Mouse (Mus musculus): ENCODE measurements around the gene Rbfox1.

The Rbfox1 gene

GRCm38 (mm10) chr16:6686076-6686757 lies 801.1 kb downstream of the Rbfox1 start:
- no peak for DNase-seq (ENCODE audit: low spot score)

GRCm38 (mm10) chr16:6704847-6705246 lies 819.7 kb downstream of the Rbfox1 start:
- no peak for DNase-seq (ENCODE audit: low spot score)

DNA sequence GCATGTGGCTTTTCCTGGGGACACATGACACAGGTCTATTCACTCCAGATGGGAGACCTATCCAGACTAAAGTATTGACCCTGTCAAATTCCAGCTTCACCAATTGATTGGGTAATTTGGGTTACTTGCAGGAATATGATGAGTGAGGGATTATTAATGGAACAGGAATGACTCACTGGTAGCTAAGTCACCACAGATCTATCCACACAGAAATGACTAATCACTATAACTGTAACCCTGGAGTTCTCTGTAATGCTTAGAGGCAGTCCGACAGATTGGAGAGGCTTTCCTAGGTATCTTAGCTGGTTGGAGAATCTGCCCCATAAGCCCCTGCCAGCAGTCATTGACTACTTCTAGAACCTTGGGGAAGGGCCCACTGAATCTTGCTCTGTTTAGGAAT lies 827.2 kb downstream of the Rbfox1 start:
- DNase-seq (ENCODE audit: low spot score): no peak

GRCm38 (mm10) chr16:6715245-6715644 lies 830.1 kb downstream of the Rbfox1 start:
- DNase-seq (ENCODE audit: low spot score): no peak

DNA sequence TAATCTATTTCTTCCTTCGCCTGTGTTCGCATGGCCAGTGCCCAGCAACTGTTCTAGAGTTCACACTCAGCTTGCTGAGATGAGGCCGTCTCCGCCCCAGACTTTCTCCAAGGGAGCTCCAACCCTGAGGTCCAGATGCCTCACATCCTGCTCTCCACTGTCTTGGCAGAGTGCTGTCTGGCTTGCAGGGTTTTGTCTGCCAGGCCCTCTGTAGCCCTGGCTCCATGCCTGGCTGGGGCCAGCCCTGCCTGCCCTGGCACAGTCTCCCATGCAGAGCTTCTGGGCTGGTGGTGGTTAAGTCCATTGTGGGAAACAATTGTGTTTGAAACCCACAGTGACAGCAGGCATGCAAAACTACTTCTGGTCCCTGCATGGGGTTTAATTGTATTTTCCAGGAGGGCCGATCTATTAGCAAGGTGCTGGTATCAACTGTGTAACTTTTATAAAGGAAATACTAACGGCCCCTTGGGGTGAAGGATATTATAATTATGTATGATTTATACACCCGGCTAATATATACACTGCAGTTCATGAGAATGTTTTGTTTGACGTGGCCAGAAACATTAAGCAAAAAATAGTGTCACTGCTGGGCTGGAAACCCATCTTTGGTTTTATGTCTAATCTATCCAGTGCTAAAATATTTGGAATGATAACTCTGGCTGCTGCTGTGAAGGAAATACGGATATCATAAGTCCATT lies 831.2 kb downstream of the Rbfox1 start:
- peak; percentile 9 for DNase-seq (ENCODE audit: low spot score)

DNA sequence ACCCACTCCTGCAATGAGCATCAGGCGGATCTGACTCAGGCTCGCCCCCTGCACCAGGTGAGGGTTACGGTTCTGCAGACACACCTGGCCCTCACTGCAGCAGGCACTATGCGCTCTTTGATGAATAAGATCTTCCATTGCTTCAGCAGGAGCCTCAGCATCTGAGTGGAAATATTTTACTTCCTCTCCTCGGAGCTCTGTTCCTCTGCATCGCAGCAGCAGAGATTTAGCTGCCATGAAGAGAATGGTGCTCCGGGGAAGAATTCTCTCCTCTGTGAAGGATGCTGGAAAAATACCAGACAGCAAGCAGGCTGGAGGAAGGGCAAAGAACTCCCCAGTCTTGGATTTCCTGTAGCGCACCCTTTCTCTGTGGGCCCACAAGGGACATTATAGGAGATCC lies 833.9 kb downstream of the Rbfox1 start:
- DNase-seq (ENCODE audit: low spot score): no peak

DNA sequence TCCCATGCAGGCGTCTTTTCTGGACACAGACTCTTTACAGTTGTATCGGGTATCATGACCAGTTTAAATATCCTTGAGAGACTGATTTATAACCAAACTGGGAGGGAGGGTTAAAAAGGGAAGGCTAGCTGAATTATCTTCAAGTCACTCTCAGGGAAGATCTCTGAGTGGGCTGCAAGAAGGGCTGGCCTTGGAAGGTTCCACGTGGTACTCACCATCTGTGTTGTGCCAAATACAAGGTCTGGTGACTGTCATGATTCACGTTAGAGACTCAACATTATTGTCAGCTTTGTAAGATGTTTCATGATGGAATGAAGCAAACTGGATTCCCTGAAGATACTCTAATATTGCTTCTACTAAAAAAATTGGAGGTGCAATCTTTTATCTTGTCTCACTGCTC lies 847.5 kb downstream of the Rbfox1 start:
- DNase-seq (ENCODE audit: low spot score): no peak

DNA sequence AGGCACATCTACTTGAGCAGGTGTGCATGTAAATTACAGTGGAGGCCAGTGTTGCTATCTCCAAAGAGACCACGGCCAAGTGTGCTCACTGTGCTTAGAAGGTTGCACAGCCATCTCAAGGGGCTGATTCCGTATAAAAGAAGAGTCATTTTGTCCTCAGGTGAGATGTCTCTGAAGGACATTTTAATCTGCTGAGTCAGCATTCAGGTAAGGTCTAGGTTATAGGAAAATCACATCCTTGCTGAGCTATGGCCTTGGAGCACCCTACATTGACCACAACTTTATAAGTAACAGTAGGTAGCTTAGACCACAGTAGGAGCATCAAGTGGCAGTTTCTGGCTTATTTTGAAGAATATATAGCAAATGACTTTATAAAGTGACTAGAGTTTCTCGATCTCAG lies 848.3 kb downstream of the Rbfox1 start:
- DNase-seq (ENCODE audit: low spot score): no peak

- DNase-seq (ENCODE audit: low spot score): no peak
Observed at GRCm38 (mm10) chr16:6736566-6736965, 851.4 kb downstream of the Rbfox1 start.

DNA sequence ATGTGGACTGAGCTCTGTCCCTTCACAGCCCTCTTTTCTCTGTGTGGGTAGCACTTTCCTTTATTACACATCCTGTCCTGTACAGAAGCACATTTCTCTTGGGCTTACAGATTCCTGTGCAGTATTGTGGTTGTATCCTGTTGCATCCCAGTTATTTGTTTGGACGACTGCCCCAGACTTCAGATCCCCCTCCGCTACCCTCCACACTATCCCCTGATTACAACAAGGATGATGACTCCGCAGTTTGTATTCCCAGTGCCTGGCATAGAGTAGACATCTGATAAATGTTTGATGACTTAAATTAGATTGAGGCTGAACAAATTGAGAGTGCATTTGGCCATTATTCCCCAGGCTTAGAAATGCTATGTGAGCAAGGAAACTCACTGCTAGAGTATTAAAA lies 851.8 kb downstream of the Rbfox1 start:
- no peak for DNase-seq (ENCODE audit: low spot score)

- no peak for DNase-seq (ENCODE audit: low spot score)
Observed at GRCm38 (mm10) chr16:6746116-6746515, 861.0 kb downstream of the Rbfox1 start.

- DNase-seq (ENCODE audit: low spot score): no peak
Observed at GRCm38 (mm10) chr16:6750491-6750890, 865.3 kb downstream of the Rbfox1 start.

DNA sequence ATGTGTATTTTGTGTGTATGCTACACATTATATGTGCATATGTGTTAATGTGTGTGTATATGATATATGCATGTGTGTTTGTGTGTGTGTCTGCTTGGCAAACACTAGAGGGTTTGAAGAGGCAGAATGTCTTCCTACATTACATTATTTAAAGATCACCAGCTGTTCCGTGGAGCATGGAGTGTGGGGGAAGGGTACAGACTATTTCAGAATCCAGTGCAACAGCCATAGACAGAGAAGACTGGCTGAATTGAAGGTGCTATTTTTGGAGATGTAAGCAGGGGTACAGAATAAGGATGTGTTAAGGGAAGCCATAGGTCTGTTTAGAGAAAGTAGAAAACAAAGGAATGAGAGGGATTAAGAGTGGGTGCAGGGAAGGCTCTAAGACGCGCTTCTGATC lies 869.7 kb downstream of the Rbfox1 start:
- DNase-seq (ENCODE audit: low spot score): no peak

DNA sequence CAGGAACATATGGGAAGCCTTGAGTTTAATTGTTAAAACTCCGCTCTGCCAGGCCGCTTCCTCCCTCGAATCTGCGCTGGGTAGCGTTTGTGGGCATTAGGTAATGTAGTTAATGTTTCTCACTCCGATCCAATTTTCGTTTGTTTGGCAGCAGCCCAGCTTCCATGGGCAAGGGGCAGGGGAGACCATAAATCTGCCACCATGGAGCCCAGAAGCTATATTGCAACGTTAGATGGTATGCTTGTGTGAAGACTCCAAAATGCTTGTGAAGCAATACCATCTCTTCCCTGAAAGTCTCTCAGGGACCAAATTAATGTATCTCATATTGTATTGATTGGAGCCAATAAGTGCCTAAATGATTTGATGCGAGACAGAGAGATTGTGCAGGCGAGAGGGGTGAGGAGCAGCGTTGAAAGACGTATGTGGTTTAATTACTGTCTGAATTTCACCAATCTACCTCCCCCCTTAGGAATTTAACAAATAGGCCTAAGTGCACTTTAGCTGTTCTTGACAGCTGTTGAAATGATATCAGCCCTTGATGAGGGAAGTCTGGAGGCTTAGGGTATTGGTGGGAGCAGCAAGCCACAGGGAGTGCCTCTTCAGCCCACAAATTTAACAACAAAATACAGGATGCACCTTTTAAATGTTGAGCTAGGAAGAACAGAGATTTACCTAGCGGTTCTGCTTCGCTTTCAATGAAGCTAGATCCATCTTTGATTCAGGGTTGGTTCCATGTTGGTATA lies 884.5 kb downstream of the Rbfox1 start:
- DNase-seq (ENCODE audit: low spot score): no peak

- DNase-seq (ENCODE audit: low spot score): no peak
Observed at GRCm38 (mm10) chr16:6777506-6778185, 892.5 kb downstream of the Rbfox1 start.

DNA sequence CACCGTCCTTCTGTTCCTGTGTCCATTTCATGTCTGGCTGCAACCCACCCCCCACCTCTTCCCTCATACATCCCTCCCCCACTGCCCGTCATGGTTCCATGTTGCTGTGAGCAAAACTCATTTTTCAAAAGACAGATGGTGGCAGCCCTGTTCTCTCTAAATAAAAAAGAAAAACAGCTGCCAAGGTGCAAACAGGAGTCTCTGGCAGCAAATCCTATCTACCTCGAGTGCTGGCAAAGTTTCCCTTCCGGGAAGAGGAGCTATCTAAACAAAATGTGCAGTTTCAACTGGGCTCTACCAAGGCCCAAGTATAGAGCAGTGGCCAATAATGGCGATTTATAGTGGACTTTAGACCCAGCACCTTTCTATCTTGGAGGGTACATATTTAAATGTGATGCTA lies 899.0 kb downstream of the Rbfox1 start:
- DNase-seq (ENCODE audit: low spot score): no peak

DNA sequence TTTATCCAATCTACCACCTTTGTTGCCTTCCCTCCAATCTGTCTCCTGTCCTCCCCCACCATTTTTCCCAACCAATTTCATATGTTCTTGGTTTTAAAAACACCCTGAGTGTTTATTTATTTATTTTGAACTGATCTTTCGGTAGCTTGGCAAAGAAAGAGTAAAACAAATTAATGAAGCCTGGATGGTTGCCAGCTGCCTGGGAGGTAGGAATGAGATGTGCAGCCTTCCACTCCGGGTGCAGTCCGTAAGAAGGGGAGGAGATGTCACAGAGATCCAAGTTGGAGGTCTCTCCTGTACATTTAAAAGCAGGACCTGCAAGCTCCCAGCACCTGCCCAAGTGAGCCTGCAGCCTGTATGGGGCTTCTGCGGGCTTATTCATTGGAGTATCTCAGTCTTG lies 899.9 kb downstream of the Rbfox1 start:
- no peak for DNase-seq (ENCODE audit: low spot score)

- DNase-seq (ENCODE audit: low spot score): no peak
Observed at GRCm38 (mm10) chr16:6791218-6791617, 906.1 kb downstream of the Rbfox1 start.

GRCm38 (mm10) chr16:6791655-6792054 lies 906.5 kb downstream of the Rbfox1 start:
- peak; percentile 11 for DNase-seq (ENCODE audit: low spot score)

DNA sequence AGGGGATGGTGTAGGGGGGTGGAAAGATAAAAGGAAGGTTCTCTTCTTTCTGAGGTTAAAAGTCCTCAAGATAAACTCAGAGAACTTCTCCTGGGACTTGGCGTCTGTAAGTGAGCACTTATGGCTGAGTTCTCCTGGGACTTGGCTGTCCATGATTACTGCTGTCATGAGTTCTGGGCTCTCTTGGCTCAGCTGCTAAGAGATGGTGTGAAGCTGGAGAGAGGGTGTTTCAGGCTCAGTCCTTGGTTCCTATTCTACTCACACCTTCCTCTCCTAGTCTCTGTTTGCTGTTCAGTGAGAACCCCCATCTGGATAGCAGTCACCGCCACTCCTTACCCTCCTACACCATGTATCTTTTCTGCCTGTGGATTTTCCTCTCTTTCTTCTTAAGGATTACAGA lies 921.1 kb downstream of the Rbfox1 start:
- no peak for DNase-seq (ENCODE audit: low spot score)

GRCm38 (mm10) chr16:6807835-6808234 lies 922.7 kb downstream of the Rbfox1 start:
- DNase-seq (ENCODE audit: low spot score): no peak

GRCm38 (mm10) chr16:6813871-6814270 lies 928.7 kb downstream of the Rbfox1 start:
- DNase-seq (ENCODE audit: low spot score): no peak

DNA sequence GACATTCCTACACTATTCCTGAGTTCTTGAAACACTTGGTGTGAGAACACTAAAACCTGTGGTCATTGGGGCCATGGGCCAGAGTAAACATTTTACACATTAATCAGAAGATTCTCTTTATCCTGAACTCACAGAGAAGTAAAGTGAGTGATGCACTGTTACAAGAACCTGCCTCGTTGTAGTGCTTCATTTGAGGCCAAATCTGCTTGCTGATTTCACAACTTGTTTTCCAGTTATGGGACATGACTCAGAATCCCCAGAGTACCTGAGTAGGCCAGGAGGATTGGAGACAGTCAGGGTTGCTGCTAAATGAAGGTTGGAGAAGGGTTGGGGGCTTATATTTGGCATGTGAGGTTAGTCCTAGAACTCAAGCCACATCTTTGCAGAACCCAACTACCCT lies 936.6 kb downstream of the Rbfox1 start:
- DNase-seq (ENCODE audit: low spot score): no peak

Data from ovary, postnatal 10 days (tissue).